Mouse (Mus musculus) ovary, postnatal 14 days (tissue): Measurements from ENCODE around the gene Ccdc39.

ENCODE experiments used
- DNase-seq: peaks from one replicate; pipeline ENCODE4 v3.0.0; 2022; ENCODE audit warnings: low spot score

The Ccdc39 gene

DNA sequence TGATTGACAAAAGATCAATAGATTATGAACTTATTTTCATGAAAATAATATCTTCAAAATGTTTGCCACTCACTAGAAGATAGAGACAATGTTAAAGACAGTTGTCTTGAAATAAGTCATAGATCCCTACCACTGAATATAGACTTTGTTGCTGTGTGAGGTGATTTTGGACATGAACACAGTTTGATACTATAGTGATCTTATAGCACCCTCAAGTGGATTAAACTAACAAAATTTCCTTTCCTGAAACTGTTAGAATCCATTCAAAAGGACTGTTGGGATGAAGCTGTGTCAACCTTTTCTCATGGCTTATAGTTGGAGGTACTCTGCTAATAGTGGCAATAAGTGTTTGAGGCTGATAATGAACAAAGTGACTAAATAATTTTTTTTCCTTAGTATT lies 53.1 kb downstream of the Ccdc39 start:
- no peak for DNase-seq
